ENCODE assay signal across 33 mouse cellular contexts in the genomic region with DNA sequence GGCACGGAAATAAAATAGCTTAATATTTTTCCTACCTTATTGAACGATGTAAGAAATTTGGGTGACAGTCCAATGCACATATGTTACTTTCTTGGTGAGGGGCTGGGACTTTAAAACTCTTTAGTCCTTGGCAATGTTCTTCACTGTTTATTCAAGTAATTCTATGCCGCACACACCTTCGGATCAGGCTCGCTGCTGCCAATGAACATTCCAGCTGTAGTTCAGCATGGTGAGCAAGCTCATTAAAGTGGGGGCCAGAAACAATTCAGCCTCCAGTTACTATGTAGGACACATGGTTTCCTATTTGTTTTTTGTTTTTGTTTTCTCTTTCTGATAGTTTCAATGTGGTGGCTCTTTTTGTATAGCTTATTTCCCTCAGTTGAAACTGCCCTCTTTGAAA.
"Had no signal": no experiment of that assay in that cellular context is flagged by ENCODE, and none has a peak within 500 bp of the region (broad histone marks: within the 10 kb centered on the region; RNA-seq: fewer than 3 reads in every experiment).

No protein-coding gene starts in this region.

- ATAC-seq: liver, embryonic 12.5 days; liver, postnatal 0 days; lung, postnatal 0 days; midbrain, embryonic 13.5 days; midbrain, embryonic 15.5 days; midbrain, embryonic 16.5 days had no signal

- H3K4me2 ChIP-seq: limb, embryonic 12.5 days; limb, embryonic 13.5 days; limb, embryonic 15.5 days; liver, embryonic 11.5 days; liver, embryonic 12.5 days; liver, embryonic 13.5 days; liver, embryonic 15.5 days; lung, embryonic 14.5 days; lung, embryonic 15.5 days; midbrain, embryonic 11.5 days; midbrain, embryonic 12.5 days; midbrain, embryonic 13.5 days; midbrain, embryonic 15.5 days; neural tube, embryonic 12.5 days; neural tube, embryonic 13.5 days had no signal

- H3K9ac ChIP-seq: limb, embryonic 12.5 days; limb, embryonic 13.5 days; limb, embryonic 15.5 days; liver, embryonic 12.5 days; liver, embryonic 13.5 days; liver, embryonic 14.5 days; liver, embryonic 15.5 days; liver, postnatal 0 days; lung, embryonic 14.5 days; lung, embryonic 15.5 days; midbrain, embryonic 12.5 days; midbrain, embryonic 13.5 days; midbrain, embryonic 15.5 days; neural tube, embryonic 12.5 days; neural tube, embryonic 13.5 days had no signal

- H3K27ac ChIP-seq: limb, embryonic 10.5 days; limb, embryonic 12.5 days; limb, embryonic 13.5 days; limb, embryonic 15.5 days; liver, embryonic 12.5 days; liver, embryonic 13.5 days; liver, embryonic 14.5 days; liver, embryonic 15.5 days; lung, embryonic 15.5 days; macrophage; midbrain, embryonic 10.5 days; midbrain, embryonic 12.5 days; midbrain, embryonic 13.5 days; midbrain, embryonic 15.5 days; neural tube, embryonic 12.5 days; neural tube, embryonic 13.5 days had no signal

- H3K4me3 ChIP-seq: limb, embryonic 10.5 days; limb, embryonic 12.5 days; limb, embryonic 13.5 days; limb, embryonic 15.5 days; liver, embryonic 12.5 days; liver, embryonic 13.5 days; liver, embryonic 15.5 days; lung, embryonic 15.5 days; megakaryocyte, embryonic 14.5 days; midbrain, embryonic 10.5 days; midbrain, embryonic 12.5 days; midbrain, embryonic 13.5 days; midbrain, embryonic 15.5 days; myocyte; neural tube, embryonic 12.5 days; neural tube, embryonic 13.5 days had no signal

- DNase-seq: left cerebral cortex, postnatal 4 days; liver; liver, embryonic 13.5 days; liver, postnatal 0 days; lung, adult 18-20 months; lung, adult 2 months; lung, embryonic 14.5 days; lung, postnatal 10 days; lung, postnatal 14 days; lung, postnatal 36 days; lung, postnatal 4 days; midbrain, embryonic 14.5 days had no signal

- H3K27me3 ChIP-seq: limb, embryonic 12.5 days; limb, embryonic 13.5 days; limb, embryonic 15.5 days; liver, embryonic 12.5 days; liver, embryonic 13.5 days; lung, embryonic 15.5 days; midbrain, embryonic 12.5 days; midbrain, embryonic 13.5 days; midbrain, embryonic 15.5 days; neural tube, embryonic 12.5 days; neural tube, embryonic 13.5 days had no signal

- H3K4me1 ChIP-seq: liver, embryonic 12.5 days; liver, embryonic 13.5 days; liver, embryonic 15.5 days; megakaryocyte, embryonic 14.5 days had no signal

- H3K36me3 ChIP-seq: liver, embryonic 12.5 days; liver, embryonic 13.5 days; liver, embryonic 15.5 days had no signal

- H3K9me3 ChIP-seq: limb, embryonic 10.5 days; limb, embryonic 12.5 days; limb, embryonic 13.5 days; limb, embryonic 15.5 days; liver, embryonic 12.5 days; liver, embryonic 13.5 days; liver, embryonic 15.5 days; lung, embryonic 15.5 days; megakaryocyte, embryonic 14.5 days; midbrain, embryonic 10.5 days; midbrain, embryonic 12.5 days; midbrain, embryonic 13.5 days; midbrain, embryonic 15.5 days; neural tube, embryonic 12.5 days; neural tube, embryonic 13.5 days had no signal
